Comparison of ENCODE assay signal across 15 mouse cellular contexts in the genomic region with DNA sequence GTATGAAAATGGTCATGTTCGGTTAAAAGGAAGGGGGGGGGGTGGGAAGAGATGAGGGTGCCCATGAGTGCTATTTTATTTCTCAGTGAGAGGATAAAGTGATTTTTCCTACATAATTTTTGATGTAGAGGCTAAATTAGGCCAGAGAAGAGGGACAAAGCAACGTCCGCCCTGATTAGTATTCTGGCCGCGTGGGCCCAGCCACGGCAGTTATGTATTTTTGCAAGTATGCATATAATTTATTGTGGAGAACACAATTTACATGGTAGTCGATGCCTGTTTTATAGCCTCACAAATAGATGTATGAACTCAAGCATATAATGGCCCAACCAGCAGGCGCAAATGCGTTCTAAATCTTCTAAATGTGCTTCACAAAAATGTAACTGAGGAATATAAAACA.
"Had no signal": no experiment of that assay in that cellular context is flagged by ENCODE, and none has a peak within 500 bp of the region (broad histone marks: within the 10 kb centered on the region; RNA-seq: fewer than 3 reads in every experiment).

No protein-coding gene starts in this region.

- H3K4me2 ChIP-seq: limb, embryonic 15.5 days; liver, embryonic 12.5 days; lung, embryonic 14.5 days had no signal

- H3K9me3 ChIP-seq: limb, embryonic 15.5 days; liver, embryonic 12.5 days; megakaryocyte, embryonic 14.5 days had no signal

- H3K4me3 ChIP-seq: limb, embryonic 15.5 days; liver, embryonic 12.5 days; megakaryocyte, embryonic 14.5 days; myocyte had no signal

- H3K27ac ChIP-seq: kidney, postnatal 0 days; limb, embryonic 15.5 days; liver, embryonic 12.5 days; macrophage had no signal

- DNase-seq: kidney, adult 11 months; kidney, adult 9 months; kidney, postnatal 36 days; layer of hippocampus, adult 9-11 months; layer of hippocampus, postnatal 36 days; lung, embryonic 14.5 days; lung, postnatal 10 days; thymus, adult 18-20 months; thymus, postnatal 14 days had no signal

- H3K9ac ChIP-seq: limb, embryonic 15.5 days; liver, embryonic 12.5 days; lung, embryonic 14.5 days had no signal

- H3K27me3 ChIP-seq: limb, embryonic 15.5 days had no signal

- H3K4me1 ChIP-seq: limb, embryonic 15.5 days had no signal

- ATAC-seq: liver, embryonic 12.5 days had no signal

- H3K36me3 ChIP-seq: limb, embryonic 15.5 days; liver, embryonic 12.5 days had no signal
